Mouse (Mus musculus) liver, postnatal 0 days (tissue): Measurements from ENCODE around the gene Rgs14.

Experiments used
- CTCF ChIP-seq: sonication (generic); IDR thresholded peaks from 2 replicates; pipeline ENCODE4 v1.5.1; 2016; ENCODE audit warnings: antibody characterized with exemption, low read depth
- EP300 ChIP-seq: IDR thresholded peaks from 2 replicates; pipeline ENCODE4 v1.6.1; 2016; ENCODE audit warnings: antibody characterized with exemption, low read depth, mild to moderate bottlenecking

DNA sequence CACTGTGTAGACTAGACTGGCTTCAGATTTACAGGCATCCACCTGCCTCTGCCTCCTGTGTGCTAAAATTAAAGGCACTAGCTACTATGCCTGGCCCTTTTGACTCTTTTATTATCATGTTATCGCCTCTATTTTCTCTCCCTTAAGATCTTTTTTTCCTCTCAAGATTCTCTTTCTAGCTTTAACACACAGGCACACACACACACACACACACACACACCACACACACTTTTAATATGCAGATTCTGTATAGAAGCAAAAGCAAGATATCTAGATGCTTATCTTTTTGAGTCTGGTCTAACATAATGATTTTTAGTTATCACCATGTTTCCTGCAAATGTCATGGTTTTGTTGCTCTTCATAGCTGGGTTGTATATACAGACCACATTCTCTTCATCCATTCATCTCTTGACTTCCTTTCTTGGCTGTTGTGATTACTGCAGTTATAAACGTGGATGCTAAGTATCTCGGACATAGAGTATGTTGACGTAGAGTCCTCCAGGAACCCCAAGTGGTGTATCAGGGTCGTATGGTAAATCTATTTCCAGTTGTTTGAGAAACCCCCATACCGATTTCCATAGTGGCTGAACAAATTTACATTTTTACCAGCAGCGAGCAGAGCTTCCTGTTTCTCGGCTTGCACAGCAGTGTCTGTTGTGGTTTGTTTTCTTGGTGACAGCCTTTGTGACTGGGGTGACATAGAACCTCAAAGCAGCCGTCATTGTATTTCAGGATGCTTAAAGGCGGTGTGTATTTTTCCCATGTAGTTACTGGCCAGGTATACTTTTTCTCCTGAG is 62.6 kb downstream of the Rgs14 start:
- TF ChIP-seq EP300 (no peak), CTCF (no peak)
